Mouse (Mus musculus) neural tube, embryonic 12.5 days (tissue): ENCODE data around the gene Ppp4r2. TPM values are rescaled to one million over a fixed set of nuclear protein-coding genes. Genes with fewer than 3 reads are reported as not detected.

Experiments used
- ATAC-seq: fragments of 200-750 bp; cut with Nextera tagmentation; 2 replicates; pipeline ENCODE4 v1.8.0; 2017; ENCODE audit warnings: low read depth, mild to moderate bottlenecking, moderate TSS enrichment, moderate library complexity; ENCODE audit not compliant: low FRiP score
- H3K27ac ChIP-seq: fragments of 300-500 bp; sonication (generic); 2 replicates; pipeline ENCODE4 v1.5.1; 2016
- H3K27me3 ChIP-seq: fragments of 300-500 bp; sonication (generic); replicated peaks from 2 replicates; pipeline ENCODE4 v1.6.1; 2016; ENCODE audit warnings: mild to moderate bottlenecking
- H3K36me3 ChIP-seq: fragments of 300-500 bp; sonication (generic); 2 replicates; pipeline ENCODE4 v1.6.1; 2016; ENCODE audit warnings: mild to moderate bottlenecking
- H3K4me1 ChIP-seq: fragments of 300-500 bp; sonication (generic); 2 replicates; pipeline ENCODE4 v1.6.1; 2016
- H3K4me2 ChIP-seq: fragments of 300-500 bp; sonication (generic); replicated peaks from 2 replicates; pipeline ENCODE4 v1.6.1; 2016; ENCODE audit warnings: mild to moderate bottlenecking
- H3K4me3 ChIP-seq: fragments of 300-500 bp; sonication (generic); 2 replicates; pipeline ENCODE4 v1.5.1; 2016
- H3K9ac ChIP-seq: fragments of 300-500 bp; sonication (generic); 2 replicates; pipeline ENCODE4 v1.6.1; 2016; ENCODE audit warnings: mild to moderate bottlenecking
- H3K9me3 ChIP-seq: fragments of 300-500 bp; sonication (generic); 2 replicates; pipeline ENCODE4 v1.6.1; 2016; ENCODE audit warnings: mild to moderate bottlenecking
- WGBS: fragments of 180-500 bp; shearing (Covaris S2); methylation state at CpG from one replicate; pipeline ENCODE4 v1.1.7; 2016; 5-methylcytosine and 5-hydroxymethylcytosine counted together
- polyA plus RNA-seq: library from polyadenylated mRNA; unstranded; fragments of >200 nt; fragmentation: Nextera tagmentation; extraction: Ambion mirVana; gene quantifications from 2 replicates; pipeline ENCODE4 v1.2.1, GENCODE M21; 2016

Ppp4r2 gene
- polyA plus RNA-seq, 1 experiment from 2014 or later, result 25.2 TPM

GRCm38 (mm10) chr6:100892489-100892888, 59.1 kb downstream of the Ppp4r2 start:
- 82% methylated on average over 4 of the region's 4 CpGs for WGBS
- Histone ChIP-seq H3K4me2 (no peak overlapping the region), H3K4me1 (no peaks in the 10 kb centered on the region), H3K27ac (no peak overlapping the region), H3K9me3 (no peaks in the 10 kb centered on the region), H3K9ac (no peak overlapping the region), H3K4me3 (no peak overlapping the region), H3K27me3 (no peaks in the 10 kb centered on the region), H3K36me3 (no peaks in the 10 kb centered on the region)
- no peak for ATAC-seq

GRCm38 (mm10) chr6:100893073-100893472, 59.7 kb downstream of the Ppp4r2 start:
- no peaks in the 10 kb centered on the region for H3K27me3 ChIP-seq
- no peak overlapping the region for H3K27ac ChIP-seq
- no peak overlapping the region for H3K4me3 ChIP-seq
- H3K4me2 ChIP-seq, result no peak overlapping the region
- H3K9me3 ChIP-seq, result no peaks in the 10 kb centered on the region
- ATAC-seq, result no peak
- H3K36me3 ChIP-seq, result no peaks in the 10 kb centered on the region
- 87% methylated on average over 5 of the region's 5 CpGs for WGBS
- H3K9ac ChIP-seq, result no peak overlapping the region
- H3K4me1 ChIP-seq, result no peaks in the 10 kb centered on the region

GRCm38 (mm10) chr6:100895183-100895582, 61.8 kb downstream of the Ppp4r2 start:
- H3K27ac ChIP-seq, result no peak overlapping the region
- H3K9me3 ChIP-seq, result no peaks in the 10 kb centered on the region
- H3K4me2 ChIP-seq, result no peak overlapping the region
- H3K9ac ChIP-seq, result no peak overlapping the region
- no peaks in the 10 kb centered on the region for H3K36me3 ChIP-seq
- ATAC-seq, result no peak
- H3K4me3 ChIP-seq, result no peak overlapping the region
- WGBS, result 18% methylated on average over 8 of the region's 8 CpGs
- no peaks in the 10 kb centered on the region for H3K27me3 ChIP-seq
- H3K4me1 ChIP-seq, result no peaks in the 10 kb centered on the region

- Histone ChIP-seq H3K4me3 (no peak overlapping the region), H3K4me2 (no peak overlapping the region), H3K27me3 (no peaks in the 10 kb centered on the region), H3K4me1 (no peaks in the 10 kb centered on the region), H3K27ac (no peak overlapping the region), H3K9ac (no peak overlapping the region), H3K9me3 (no peaks in the 10 kb centered on the region), H3K36me3 (no peaks in the 10 kb centered on the region)
- 68% methylated on average over 5 of the region's 5 CpGs for WGBS
- ATAC-seq, result no peak
These were observed 63.5 kb downstream of the Ppp4r2 start for GRCm38 (mm10) chr6:100896883-100897282.

GRCm38 (mm10) chr6:100904463-100904862, 71.0 kb downstream of the Ppp4r2 start:
- H3K36me3 ChIP-seq, result no peaks in the 10 kb centered on the region
- ATAC-seq, result peak; percentile 80
- H3K27me3 ChIP-seq, result no peaks in the 10 kb centered on the region
- H3K27ac ChIP-seq, result no peak overlapping the region
- 0 out of 2 replicates have a peak, but pooled peaks cover 8% of the 10 kb centered on the region for H3K4me1 ChIP-seq
- H3K9me3 ChIP-seq, result no peaks in the 10 kb centered on the region
- no peak overlapping the region for H3K9ac ChIP-seq
- 9% methylated on average over 5 of the region's 5 CpGs for WGBS
- no peak overlapping the region for H3K4me2 ChIP-seq
- H3K4me3 ChIP-seq, result no peak overlapping the region

- Histone ChIP-seq H3K4me3 (no peak overlapping the region), H3K27ac (peak overlapping the region; percentile 42; the same call in 1 of the 2 replicates), H3K4me2 (no peak overlapping the region), H3K9ac (no peak overlapping the region), H3K36me3 (no peaks in the 10 kb centered on the region), H3K27me3 (no peaks in the 10 kb centered on the region), H3K9me3 (no peaks in the 10 kb centered on the region), H3K4me1 (peaks cover 7% of the 10 kb centered on the region; the same call in 1 of the 2 replicates)
- no peak for ATAC-seq
- WGBS, result 79% methylated on average over 2 of the region's 2 CpGs
These were observed 76.8 kb downstream of the Ppp4r2 start for GRCm38 (mm10) chr6:100910136-100910675.

Other genes with a start within 250 kb of the Ppp4r2 start
- gene Shq1, start 162.5 kb upstream of the Ppp4r2 start, polyA plus RNA-seq, result 12.8 and 13.5 TPM in 2 replicates
- 5.2 and 5.5 TPM in 2 replicates for gene Gxylt2, start 128.9 kb upstream of the Ppp4r2 start, polyA plus RNA-seq